Mouse (Mus musculus) C2C12 (cell line): ENCODE measurements around the gene Gemin5.

Experiments used
- CEBPB ChIP-seq: IDR thresholded peaks from one replicate; pipeline ENCODE4 v1.6.1; 2011; ENCODE audit warnings: low read depth, mild to moderate bottlenecking, control low read depth, moderate library complexity
- CTCF ChIP-seq: IDR thresholded peaks from one replicate; pipeline ENCODE4 v1.5.1; 2011; ENCODE audit not compliant: control insufficient read depth, insufficient read depth, insufficient read length
- FOSL1 ChIP-seq: IDR thresholded peaks from one replicate; pipeline ENCODE4 v1.8.0; 2011; ENCODE audit warnings: mild to moderate bottlenecking, low read length; ENCODE audit not compliant: poor library complexity, insufficient read depth, severe bottlenecking
- MAX ChIP-seq: IDR thresholded peaks from one replicate; pipeline ENCODE4 v1.6.1; 2011; ENCODE audit warnings: mild to moderate bottlenecking, control low read depth
- MYOD1 ChIP-seq: IDR thresholded peaks from one replicate; pipeline ENCODE4 v1.6.1; 2011; ENCODE audit warnings: low read depth; ENCODE audit not compliant: control insufficient read depth, insufficient read length
- MYOG ChIP-seq: IDR thresholded peaks from one replicate; pipeline ENCODE4 v1.6.1; 2011; ENCODE audit not compliant: control insufficient read depth, insufficient read length; ENCODE audit errors: extremely low read depth
- USF1 ChIP-seq: IDR thresholded peaks from one replicate; pipeline ENCODE4 v1.6.1; 2011; ENCODE audit warnings: low read depth, mild to moderate bottlenecking, control low read depth, moderate library complexity

DNA sequence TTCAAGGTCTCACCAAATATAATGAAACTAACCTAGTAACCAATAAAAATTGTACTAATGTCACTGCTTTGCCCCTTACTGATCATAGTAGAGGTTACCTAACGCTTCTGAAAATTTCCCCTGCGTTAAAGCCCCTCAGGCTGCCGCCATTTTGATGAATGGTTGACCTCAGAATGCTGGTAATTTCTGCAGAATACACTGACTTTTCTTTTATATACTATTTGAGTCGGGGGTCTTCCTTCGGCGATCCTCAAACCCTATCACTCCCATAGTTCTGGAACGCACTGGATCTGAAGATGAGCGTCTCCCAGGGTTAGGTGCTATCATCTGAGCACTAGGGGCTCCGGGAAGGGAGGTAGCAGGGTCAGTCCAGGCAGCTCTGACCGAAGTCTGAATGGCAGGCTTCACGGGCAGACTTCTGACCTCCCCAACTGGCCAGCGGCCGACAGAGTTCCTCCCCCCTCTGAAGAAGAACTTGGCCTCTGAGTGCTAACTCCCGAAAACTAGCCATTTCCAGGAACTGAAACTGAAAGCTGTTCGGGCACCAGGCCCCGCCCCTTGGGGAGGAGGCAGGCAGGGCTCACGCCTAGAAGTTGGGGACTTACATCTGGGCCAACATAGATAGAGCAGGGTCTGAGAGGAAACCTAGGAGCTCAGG lies 46.2 kb upstream of the Gemin5 start:
- TF ChIP-seq USF1 (no peak), CEBPB (no peak), MAX (no peak), CTCF (no peak), MYOD1 (no peak), MYOG (no peak), FOSL1 (no peak)
